Mouse (Mus musculus) liver, embryonic 14.5 days (tissue): ENCODE results near the gene Cacybp.

Experiments used
- CTCF ChIP-seq: IDR thresholded peaks from 2 replicates; pipeline ENCODE4 v1.5.1; 2016; ENCODE audit warnings: antibody characterized with exemption, low read depth, control low read depth
- EP300 ChIP-seq: IDR thresholded peaks from 2 replicates; pipeline ENCODE4 v1.6.1; 2016; ENCODE audit warnings: antibody characterized with exemption, low read depth

GRCm38 (mm10) chr1:160249786-160250185 lies 37.1 kb upstream of the Cacybp start:
- TF ChIP-seq CTCF (no peak), EP300 (no peak)
